In the genomic region with DNA sequence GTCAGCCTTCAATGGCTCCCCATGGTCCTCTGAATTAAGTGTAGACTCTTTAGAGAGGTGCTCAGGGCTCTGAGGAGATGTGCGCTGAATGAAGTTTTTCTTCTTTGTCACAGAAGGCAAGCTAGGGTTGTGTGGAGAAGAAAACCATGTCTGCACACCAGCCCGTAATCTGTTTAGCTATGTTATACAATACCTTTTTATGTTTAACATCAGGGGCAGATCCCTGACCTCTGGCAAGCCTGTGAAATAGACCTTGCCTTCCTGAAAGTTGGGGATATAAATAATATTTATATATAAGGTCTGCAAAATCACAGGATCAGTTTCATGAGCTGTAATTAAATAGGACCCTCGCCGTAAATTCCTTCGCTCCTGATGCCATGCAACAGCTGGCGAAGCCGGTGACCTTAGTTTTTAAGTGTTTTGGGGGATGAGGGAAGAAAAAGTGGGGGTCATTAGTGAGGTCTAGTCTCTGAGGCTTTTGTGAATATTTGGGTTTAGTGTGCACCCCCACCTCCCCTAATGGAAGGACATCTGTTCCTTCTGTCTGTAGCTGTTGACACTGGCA, we compare ENCODE assay signal across 17 mouse cellular contexts.
"Had no signal": no experiment of that assay in that cellular context is flagged by ENCODE, and none has a peak within 500 bp of the region (broad histone marks: within the 10 kb centered on the region; RNA-seq: fewer than 3 reads in every experiment).

No protein-coding gene starts in this region.

- H3K9me3 ChIP-seq: limb, embryonic 15.5 days; liver, embryonic 12.5 days; midbrain, embryonic 10.5 days; midbrain, embryonic 15.5 days; neural tube, embryonic 13.5 days had no signal

- H3K27me3 ChIP-seq: liver, embryonic 12.5 days; midbrain, embryonic 15.5 days; neural tube, embryonic 13.5 days had no signal

- H3K9ac ChIP-seq: limb, embryonic 15.5 days; liver, embryonic 12.5 days; lung, embryonic 14.5 days; midbrain, embryonic 15.5 days; neural tube, embryonic 13.5 days had no signal

- H3K4me1 ChIP-seq: limb, embryonic 15.5 days; liver, embryonic 12.5 days; midbrain, embryonic 10.5 days; midbrain, embryonic 15.5 days; neural tube, embryonic 13.5 days had no signal

- ATAC-seq: liver, embryonic 12.5 days; midbrain, embryonic 15.5 days had no signal

- H3K4me2 ChIP-seq: limb, embryonic 15.5 days; liver, embryonic 12.5 days; lung, embryonic 14.5 days; midbrain, embryonic 15.5 days; neural tube, embryonic 13.5 days had no signal

- DNase-seq: kidney, adult 2 months; kidney, postnatal 14 days; layer of hippocampus, adult 9-11 months; layer of hippocampus, postnatal 36 days; lung, embryonic 14.5 days; lung, postnatal 10 days; lung, postnatal 4 days; retina, postnatal 1 day; right cerebral cortex, postnatal 4 days; spleen, adult 18-20 months; thymus, adult 18-20 months; thymus, postnatal 14 days had no signal

- H3K36me3 ChIP-seq: limb, embryonic 15.5 days; liver, embryonic 12.5 days; midbrain, embryonic 10.5 days; midbrain, embryonic 15.5 days; neural tube, embryonic 13.5 days had no signal

- H3K27ac ChIP-seq: limb, embryonic 15.5 days; liver, embryonic 12.5 days; midbrain, embryonic 10.5 days; midbrain, embryonic 15.5 days; neural tube, embryonic 13.5 days had no signal

- H3K4me3 ChIP-seq: limb, embryonic 15.5 days; liver, embryonic 12.5 days; midbrain, embryonic 10.5 days; midbrain, embryonic 15.5 days; neural tube, embryonic 13.5 days had no signal
